Mouse (Mus musculus) urinary bladder, postnatal 14 days (tissue): ENCODE measurements around the gene Dao.

Source experiments
- DNase-seq: peaks from one replicate; pipeline ENCODE4 v3.0.0; 2021; ENCODE audit warnings: low spot score

Gene Dao

GRCm38 (mm10) chr5:114072262-114072661 lies 68.8 kb downstream of the Dao start:
- no peak for DNase-seq
